Mouse (Mus musculus) kidney, postnatal 14 days (tissue): ENCODE data around the gene Gm15517.
"Not testable (repeated sequence)": the region's sequence is repeated elsewhere in the genome, so short reads cannot be mapped to it uniquely, and the experiment has no call there.

Experiments
- DNase-seq: peaks from one replicate; pipeline ENCODE4 v3.0.0; 2022; ENCODE audit warnings: mixed read lengths

The Gm15517 gene

GRCm38 (mm10) chr7:44261147-44261546 lies at the start of gene Gm15517:
Gene Gm15517 (plus strand): TSS chr7:44261447.
- DNase-seq, result no peak

DNA sequence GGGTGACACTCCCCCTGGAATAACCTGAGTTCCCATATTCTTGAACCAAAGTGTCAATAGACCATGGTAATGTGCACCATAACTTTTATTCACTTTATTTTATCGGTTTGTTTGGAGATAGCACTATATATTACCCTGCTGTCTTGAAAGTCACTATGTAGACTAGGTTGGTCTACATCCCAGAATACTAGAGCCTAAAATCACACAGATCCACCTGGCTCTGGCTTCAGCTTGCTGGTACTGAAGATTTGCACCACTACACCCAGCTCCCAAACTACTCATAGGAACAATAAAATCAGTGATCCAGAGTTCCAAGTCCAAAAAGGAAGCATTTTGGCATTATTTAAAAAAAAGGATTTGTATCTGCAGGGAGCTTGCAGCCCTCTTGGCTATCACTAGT lies 45.6 kb upstream of the Gm15517 start, which contains the start of gene Klk1b5:
Gene Klk1b5 (plus strand): TSS at position 301 of the 400 bp plus-strand sequence.
- no peak for DNase-seq

DNA sequence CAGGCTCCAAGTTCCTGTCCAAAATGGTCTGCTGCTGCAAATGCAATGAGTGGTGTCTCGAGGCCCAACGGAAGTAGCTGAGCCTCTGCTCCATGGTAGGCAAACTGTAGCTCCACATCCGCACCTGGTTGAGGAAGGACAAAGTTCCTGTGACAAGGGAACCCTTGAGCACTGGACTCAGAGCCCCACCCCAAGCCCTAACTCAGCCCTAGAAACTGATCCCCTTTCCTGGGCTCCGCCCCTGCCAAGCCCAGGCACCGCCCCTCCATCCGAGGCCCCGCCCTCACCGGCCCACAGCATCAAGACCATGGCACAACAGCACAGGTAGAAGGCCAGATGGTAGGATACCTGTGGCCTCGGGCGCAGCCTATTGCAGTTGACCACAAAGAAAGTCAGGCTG lies 39.6 kb upstream of the Gm15517 start:
- DNase-seq, result not testable (repeated sequence)

GRCm38 (mm10) chr7:44222335-44222734 lies 38.9 kb upstream of the Gm15517 start:
- not testable (repeated sequence) for DNase-seq

DNA sequence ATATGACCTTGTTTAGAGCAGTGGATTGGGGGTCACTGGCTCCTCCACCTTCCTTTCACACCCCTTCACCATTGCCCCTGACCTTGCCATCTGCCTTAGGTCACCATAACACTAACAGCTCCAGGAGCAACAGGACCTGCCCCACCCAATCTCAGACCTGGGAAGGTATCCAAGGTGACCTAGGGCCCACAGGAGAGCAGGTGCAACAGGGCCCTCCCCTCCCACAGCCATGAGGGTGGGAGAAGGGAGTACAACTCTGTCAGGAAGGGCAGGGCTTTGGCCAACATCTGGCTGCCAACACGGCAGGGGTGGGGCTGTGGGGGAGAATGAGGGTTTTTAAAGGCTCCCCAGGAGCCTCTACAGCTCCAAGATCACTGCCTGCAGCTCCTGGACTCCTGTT lies 36.2 kb upstream of the Gm15517 start, which contains the start of gene Klk1:
Gene Klk1 (plus strand): TSS at position 285 of the 400 bp plus-strand sequence.
- DNase-seq, result peak; percentile 46

DNA sequence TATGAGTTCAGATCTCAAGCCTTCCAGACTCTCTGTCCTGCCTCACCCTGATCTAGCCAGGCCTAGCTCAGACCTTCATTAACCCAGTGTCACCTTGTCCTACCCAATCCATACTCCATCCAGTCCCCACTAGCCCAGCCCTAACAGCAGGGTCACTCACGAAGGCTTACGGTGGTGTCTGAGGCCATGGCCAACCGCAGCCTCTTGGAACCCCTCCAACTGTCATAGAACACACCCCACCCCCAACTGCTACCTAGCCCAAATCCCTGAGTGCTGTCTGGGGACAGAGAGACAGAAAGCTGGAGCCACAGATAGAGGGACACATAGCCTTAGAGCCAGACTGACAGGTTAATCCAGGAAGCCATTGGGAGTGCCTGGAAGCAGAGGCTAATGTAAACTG lies 25.3 kb upstream of the Gm15517 start, which contains the start of gene Gm36864:
Gene Gm36864 (plus strand): TSS at position 269 of the 400 bp plus-strand sequence.
- no peak for DNase-seq

DNA sequence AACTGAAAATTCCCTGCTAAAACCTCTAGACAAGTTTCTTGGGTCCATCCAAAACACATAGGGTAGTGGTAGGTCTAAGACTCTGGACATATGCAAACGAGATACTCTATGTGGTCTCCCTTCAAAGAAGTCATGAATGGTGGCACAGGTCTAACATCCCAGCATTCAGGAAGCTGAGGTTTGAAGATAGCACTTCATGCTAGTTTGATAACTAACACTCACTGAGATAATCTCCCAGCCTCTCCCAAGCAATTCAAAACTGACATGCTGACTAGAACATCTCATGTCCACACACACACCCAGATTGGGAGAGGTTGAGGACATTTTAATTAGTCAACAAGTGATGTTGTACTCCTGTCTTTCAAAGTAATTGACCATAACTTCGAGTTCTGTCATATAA lies 21.3 kb upstream of the Gm15517 start:
- DNase-seq, result no peak

- no peak for DNase-seq
Observed at GRCm38 (mm10) chr7:44240712-44241111, 20.5 kb upstream of the Gm15517 start.

GRCm38 (mm10) chr7:44241163-44241562 lies 20.1 kb upstream of the Gm15517 start:
- DNase-seq, result no peak

GRCm38 (mm10) chr7:44244080-44244479 lies 17.2 kb upstream of the Gm15517 start:
- no peak for DNase-seq

- peak; percentile 93 for DNase-seq
Observed at GRCm38 (mm10) chr7:44246055-44246983, 14.9 kb upstream of the Gm15517 start, which contains the start of the genes 1700028J19Rik and 2410002F23Rik. Gene 1700028J19Rik (minus strand): TSS chr7:44246695. Gene 2410002F23Rik (plus strand): TSS chr7:44246722.

GRCm38 (mm10) chr7:44246984-44247470 lies 14.2 kb upstream of the Gm15517 start:
- DNase-seq, result no peak

DNA sequence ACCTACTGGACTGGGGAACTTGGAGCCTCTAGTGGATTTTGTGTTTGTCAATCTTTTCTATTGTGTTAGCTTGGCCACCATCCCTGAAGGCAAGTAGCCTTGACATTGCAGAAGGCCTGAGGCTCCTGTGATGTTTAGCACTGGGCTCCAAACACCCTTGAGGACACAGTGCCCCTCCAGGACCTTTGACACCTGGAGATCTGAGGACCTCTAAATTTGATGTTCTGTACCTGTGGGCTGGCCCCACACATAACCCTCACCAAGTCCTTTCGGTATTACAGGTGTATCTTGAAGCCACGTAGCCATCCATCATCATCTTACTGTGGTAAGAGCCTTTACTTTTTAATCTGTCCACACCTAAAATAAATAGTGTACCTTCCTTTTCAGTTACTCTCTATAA lies 13.3 kb upstream of the Gm15517 start:
- DNase-seq, result no peak

DNA sequence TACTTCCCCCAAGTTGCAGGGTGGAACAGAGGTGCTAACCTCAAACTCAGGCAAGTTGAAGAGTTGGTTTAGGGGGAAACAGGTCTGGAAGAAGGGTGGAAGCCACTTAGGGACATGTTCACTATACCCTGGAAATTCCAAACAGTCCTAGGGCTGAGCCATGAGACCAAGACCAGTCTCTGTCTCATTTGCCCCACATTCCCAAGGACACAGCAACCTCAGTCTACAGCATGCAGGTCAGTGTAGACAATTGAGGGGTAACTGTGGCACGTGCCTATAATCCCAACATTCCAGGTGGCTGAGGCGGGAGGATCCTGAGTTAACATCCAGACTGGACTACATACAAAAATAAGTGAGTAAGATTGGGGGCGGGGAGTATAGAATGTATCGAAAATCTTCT lies 12.0 kb upstream of the Gm15517 start:
- no peak for DNase-seq

DNA sequence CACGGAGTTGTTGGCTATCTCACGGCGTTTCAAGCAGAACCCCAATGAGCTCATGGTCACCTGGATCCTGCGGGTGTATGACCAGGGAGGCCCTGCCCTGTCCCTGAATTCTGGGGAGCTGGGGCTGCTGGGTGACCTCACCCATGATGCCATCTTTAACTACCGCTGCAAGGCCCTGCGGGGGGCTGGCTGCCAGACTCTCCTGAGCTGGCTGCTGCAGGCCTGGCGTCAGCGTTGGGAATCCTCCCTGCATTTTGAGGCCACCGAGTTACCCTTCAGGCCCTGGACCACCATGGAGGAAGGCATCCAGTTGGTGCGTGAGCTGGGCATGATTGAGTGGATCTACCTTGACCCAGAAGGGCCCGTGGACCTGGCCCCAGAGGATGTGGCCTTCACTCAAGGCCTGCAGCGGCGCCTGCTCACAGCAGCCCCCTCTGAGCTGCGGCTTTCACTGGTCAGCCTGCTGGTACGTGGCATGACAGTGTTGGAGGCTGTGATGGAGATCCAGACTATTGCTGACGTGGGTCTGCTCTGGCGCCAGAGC lies 10.4 kb upstream of the Gm15517 start:
- not testable (repeated sequence) for DNase-seq

- no peak for DNase-seq
Observed at GRCm38 (mm10) chr7:44253023-44253616, 8.1 kb upstream of the Gm15517 start.

- no peak for DNase-seq
Observed at GRCm38 (mm10) chr7:44254930-44255329, 6.3 kb upstream of the Gm15517 start.

- no peak for DNase-seq
Observed at GRCm38 (mm10) chr7:44257278-44257677, 4.0 kb upstream of the Gm15517 start, which contains the start of gene Acp4. Gene Acp4 (minus strand): TSS chr7:44257378.

DNA sequence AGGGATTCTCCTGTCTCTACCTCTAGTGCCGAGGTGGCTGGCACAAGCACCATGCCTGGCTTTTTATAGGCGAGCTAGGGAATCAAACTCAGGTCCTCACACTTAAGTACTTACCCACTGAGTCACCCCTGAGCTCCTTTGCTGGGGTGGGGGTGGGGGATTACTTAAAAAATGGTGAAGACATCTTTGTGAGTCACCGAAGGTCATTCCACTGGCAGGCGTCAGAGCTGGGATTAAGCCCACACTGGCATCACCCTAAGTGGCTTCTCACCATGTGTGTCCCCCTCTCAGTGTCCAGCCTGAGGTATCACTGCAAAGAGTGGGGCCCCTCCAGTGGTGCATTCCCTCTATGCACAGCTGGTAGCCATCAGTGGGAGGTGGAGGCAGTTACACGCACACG lies 837 bp upstream of the Gm15517 start:
- no peak for DNase-seq

DNA sequence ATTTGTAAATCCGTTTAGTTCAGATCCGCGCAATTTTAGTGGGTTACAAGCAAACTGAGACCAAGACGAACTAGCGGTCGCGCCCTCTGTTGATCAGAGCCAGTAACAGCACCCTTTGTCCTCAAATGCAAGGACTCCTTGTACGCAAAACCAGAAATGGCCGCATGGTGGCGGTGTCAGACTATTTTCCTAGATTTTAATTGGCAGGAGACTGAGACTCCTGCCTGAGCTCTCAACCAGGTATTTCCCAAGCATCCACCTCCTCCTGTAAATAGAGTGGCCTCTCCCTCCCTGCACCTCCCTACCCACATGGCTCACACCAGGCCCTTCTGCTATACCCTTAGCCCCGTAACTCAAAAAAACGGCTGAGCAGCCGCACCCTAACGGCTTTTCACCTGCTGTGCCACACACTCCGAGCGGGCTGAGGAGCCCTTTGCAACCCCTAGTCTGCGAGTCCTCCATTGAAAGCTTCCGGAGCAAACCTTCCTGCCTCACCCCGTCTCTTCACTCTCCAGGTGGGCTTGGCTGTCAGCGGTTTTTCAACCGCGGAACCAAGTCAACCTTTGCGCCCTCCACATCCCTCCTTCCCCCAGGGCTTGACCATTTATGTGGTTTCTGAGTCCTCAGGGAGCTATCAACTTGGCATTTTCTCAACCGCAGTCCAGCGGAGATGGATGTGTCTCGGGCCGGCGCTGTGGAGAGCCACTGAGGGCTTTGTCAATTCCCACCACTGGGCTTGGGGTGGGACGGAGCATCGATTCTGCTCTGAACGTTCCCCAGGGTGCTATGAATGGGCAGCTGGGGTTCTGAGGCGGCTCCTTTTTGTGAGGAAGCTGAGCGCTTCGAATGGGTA lies 1.8 kb downstream of the Gm15517 start:
- peak; percentile 93 for DNase-seq

GRCm38 (mm10) chr7:44268117-44268516 lies 6.9 kb downstream of the Gm15517 start:
- DNase-seq, result no peak

DNA sequence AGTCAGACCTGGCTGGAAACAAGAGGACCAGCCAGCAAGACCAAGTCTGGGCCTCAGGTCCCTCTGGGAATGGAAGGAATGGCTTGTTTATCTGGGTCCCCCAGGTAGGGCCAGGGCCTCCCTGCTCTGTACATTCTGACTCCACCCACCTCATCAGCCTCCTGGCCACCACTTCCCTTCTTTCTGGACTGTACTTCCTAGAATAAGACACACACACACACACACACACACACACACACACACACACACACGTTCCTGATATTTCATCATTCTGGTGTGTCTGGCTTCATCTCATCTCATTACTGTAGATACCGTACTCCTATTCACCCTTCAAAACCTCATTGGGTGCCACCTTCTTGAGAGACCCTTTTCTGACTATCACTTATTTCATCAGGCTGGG lies 8.2 kb downstream of the Gm15517 start:
- DNase-seq, result no peak
